Mouse (Mus musculus) forebrain, embryonic 14.5 days (tissue): ENCODE results near the gene Klra7. TPM values are rescaled to one million over a fixed set of nuclear protein-coding genes. Genes with fewer than 3 reads are reported as not detected.
"Not testable (repeated sequence)": the region's sequence is repeated elsewhere in the genome, so short reads cannot be mapped to it uniquely, and the experiment has no call there.

Experiments used
- ATAC-seq: fragments of 200-750 bp; cut with Nextera tagmentation; 2 replicates; pipeline ENCODE4 v1.8.0; 2017; ENCODE audit warnings: mild to moderate bottlenecking, moderate library complexity
- DNase-seq: peaks from one replicate; pipeline ENCODE4 v3.0.0-alpha.2; 2015; ENCODE audit warnings: low spot score
- H3K27ac ChIP-seq: fragments of 300-500 bp; sonication (generic); 2 replicates; pipeline ENCODE4 v1.5.1; 2014; ENCODE audit warnings: low read depth, mild to moderate bottlenecking, control low read depth, low read length, moderate library complexity
- H3K27me3 ChIP-seq: fragments of 300-500 bp; sonication (generic); replicated peaks from 2 replicates; pipeline ENCODE4 v1.6.1; 2014; ENCODE audit warnings: low read length, control low read depth, mixed read lengths; ENCODE audit not compliant: control insufficient read depth, insufficient read depth
- H3K36me3 ChIP-seq: fragments of 300-500 bp; sonication (generic); 2 replicates; pipeline ENCODE4 v1.6.1; 2014; ENCODE audit warnings: low read length, control low read depth; ENCODE audit not compliant: control insufficient read depth, insufficient read depth
- H3K4me1 ChIP-seq: fragments of 300-500 bp; sonication (generic); 2 replicates; pipeline ENCODE4 v1.6.1; 2014; ENCODE audit warnings: antibody characterized with exemption, low read length, control low read depth; ENCODE audit not compliant: control insufficient read depth, insufficient read depth
- H3K4me2 ChIP-seq: fragments of 300-500 bp; sonication (generic); 2 replicates; pipeline ENCODE4 v1.6.1; 2014; ENCODE audit warnings: mild to moderate bottlenecking, control low read depth, low read length
- H3K4me3 ChIP-seq: fragments of 300-500 bp; sonication (generic); 2 replicates; pipeline ENCODE4 v1.5.1; 2014; ENCODE audit warnings: low read depth, low read length, control low read depth
- H3K9ac ChIP-seq: fragments of 300-500 bp; sonication (generic); 2 replicates; pipeline ENCODE4 v1.6.1; 2014; ENCODE audit warnings: mild to moderate bottlenecking, low read length, control low read depth, moderate library complexity
- H3K9me3 ChIP-seq: fragments of 300-500 bp; sonication (generic); replicated peaks from 2 replicates; pipeline ENCODE4 v1.6.1; 2016; ENCODE audit warnings: low read length, control low read depth, mixed read lengths; ENCODE audit not compliant: control insufficient read depth
- WGBS: fragments of 180-500 bp; shearing (Covaris S2); extraction: QIAGEN DNeasy Blood & Tissue Kit; methylation state at CpG from one replicate; pipeline ENCODE4 v1.1.7; 2014; 5-methylcytosine and 5-hydroxymethylcytosine counted together
- polyA plus RNA-seq: library from polyadenylated mRNA; unstranded; fragments of >200 nt; fragmentation: Nextera tagmentation; extraction: Ambion mirVana; gene quantifications from 2 replicates; pipeline ENCODE4 v1.2.1, GENCODE M21; 2014

The Klra7 gene
- polyA plus RNA-seq, result not detected in 2 replicates

- Histone ChIP-seq H3K4me1 (no peaks in the 10 kb centered on the region), H3K27ac (no peak within 1 kb of the TSS)
- ATAC-seq, result no peak
Measured at GRCm38 (mm10) chr6:130233222-130233621, at the start of gene Klra7. Gene Klra7, minus strand, starts transcription at chr6:130233322.

GRCm38 (mm10) chr6:130281828-130282227, 48.7 kb upstream of the Klra7 start, which contains the start of gene Klra10:
Gene Klra10, minus strand, starts transcription at chr6:130281928.
- not testable (repeated sequence) for H3K27me3 ChIP-seq, H3K4me3 ChIP-seq, H3K9me3 ChIP-seq, ATAC-seq, H3K36me3 ChIP-seq, H3K27ac ChIP-seq, H3K4me1 ChIP-seq, DNase-seq, H3K4me2 ChIP-seq, H3K9ac ChIP-seq
- WGBS, result 73% methylated on average over 1 of the region's 1 CpGs

More at GRCm38 (mm10) chr6:130233222-130233621, at the start of gene Klra7:
- no peaks in the 10 kb centered on the region for H3K27me3 ChIP-seq
- no peak within 1 kb of the TSS for H3K9ac ChIP-seq
- H3K36me3 ChIP-seq, result no peaks in the 10 kb centered on the region
- no peak within 1 kb of the TSS for H3K4me3 ChIP-seq
- no peak within 1 kb of the TSS for H3K4me2 ChIP-seq
- DNase-seq, result no peak
- H3K9me3 ChIP-seq, result no peaks in the 10 kb centered on the region; the same call in none of the 2 replicates

- Histone ChIP-seq H3K9ac (no peak overlapping the region), H3K36me3 (no peaks in the 10 kb centered on the region), H3K4me3 (no peak overlapping the region), H3K27me3 (no peaks in the 10 kb centered on the region), H3K9me3 (peaks cover 7% of the 10 kb centered on the region), H3K4me1 (no peaks in the 10 kb centered on the region), H3K27ac (no peak overlapping the region), H3K4me2 (no peak overlapping the region)
- ATAC-seq, result no peak
- DNase-seq, result no peak
- 87% methylated on average over 2 of the region's 2 CpGs for whole genome bisulfite sequencing
Measured at GRCm38 (mm10) chr6:130255326-130255725, 22.2 kb upstream of the Klra7 start.

- no peak overlapping the region for H3K9ac ChIP-seq
- H3K27me3 ChIP-seq, result no peaks in the 10 kb centered on the region
- 57% methylated on average over 2 of the region's 2 CpGs for WGBS
- H3K36me3 ChIP-seq, result no peaks in the 10 kb centered on the region
- DNase-seq, result no peak
- no peak overlapping the region for H3K4me3 ChIP-seq
- H3K27ac ChIP-seq, result no peak overlapping the region
- ATAC-seq, result no peak
- H3K4me2 ChIP-seq, result no peak overlapping the region
- no peaks in the 10 kb centered on the region for H3K4me1 ChIP-seq
- no peaks in the 10 kb centered on the region; the same call in 1 of the 2 replicates for H3K9me3 ChIP-seq
Measured at GRCm38 (mm10) chr6:130237536-130237935, 4.4 kb upstream of the Klra7 start.

GRCm38 (mm10) chr6:130236635-130237034, 3.5 kb upstream of the Klra7 start:
- no peak overlapping the region for H3K4me3 ChIP-seq
- no peak overlapping the region for H3K9ac ChIP-seq
- WGBS, result 50% methylated on average over 1 of the region's 1 CpGs
- no peaks in the 10 kb centered on the region for H3K4me1 ChIP-seq
- DNase-seq, result no peak
- no peak for ATAC-seq
- H3K9me3 ChIP-seq, result no peaks in the 10 kb centered on the region; the same call in 1 of the 2 replicates
- H3K4me2 ChIP-seq, result no peak overlapping the region
- no peaks in the 10 kb centered on the region for H3K27me3 ChIP-seq
- no peak overlapping the region for H3K27ac ChIP-seq
- no peaks in the 10 kb centered on the region for H3K36me3 ChIP-seq

- not testable (repeated sequence) for ATAC-seq, H3K4me2 ChIP-seq, H3K4me1 ChIP-seq, H3K9me3 ChIP-seq, H3K27ac ChIP-seq, H3K27me3 ChIP-seq, H3K4me3 ChIP-seq, DNase-seq, H3K9ac ChIP-seq, H3K36me3 ChIP-seq
- WGBS, result 100% methylated on average over 1 of the region's 1 CpGs
Measured at GRCm38 (mm10) chr6:130197453-130197852, 35.7 kb downstream of the Klra7 start.

GRCm38 (mm10) chr6:130193012-130193411, 40.1 kb downstream of the Klra7 start, which contains the start of gene Klra9:
Gene Klra9, minus strand, starts transcription at chr6:130193112.
- H3K36me3 ChIP-seq, H3K9me3 ChIP-seq, H3K9ac ChIP-seq, H3K27ac ChIP-seq, H3K4me3 ChIP-seq, H3K4me1 ChIP-seq, H3K27me3 ChIP-seq, DNase-seq, H3K4me2 ChIP-seq, ATAC-seq: not testable (repeated sequence)
- 63% methylated on average over 3 of the region's 3 CpGs for WGBS

Other genes with a start within 250 kb of the Klra7 start
- gene Klra6, start 206.4 kb downstream of the Klra7 start, polyA plus RNA-seq, result not detected in 2 replicates
- gene Klra4, start 166.1 kb downstream of the Klra7 start, polyA plus RNA-seq, result not detected in 2 replicates
- gene Klra8, start 103.4 kb downstream of the Klra7 start, polyA plus RNA-seq, result not detected in 2 replicates
- not detected in 2 replicates for gene Klra9, start 40.2 kb downstream of the Klra7 start, polyA plus RNA-seq
- not detected in 2 replicates for gene Klra10, start 48.6 kb upstream of the Klra7 start, polyA plus RNA-seq
- not detected in 2 replicates for gene Klra3, start 104.3 kb upstream of the Klra7 start, polyA plus RNA-seq
- gene Klra1, start 153.6 kb upstream of the Klra7 start, polyA plus RNA-seq, result not detected in 2 replicates